Mouse (Mus musculus): ENCODE measurements around the gene Card11.

GRCm38 (mm10) chr5:140873039-140873551 lies 127.3 kb downstream of the Card11 start:
- TF ChIP-seq CTCF (IDR thresholded peaks at IDR 0.05; ENCODE audit: insufficient read depth, low read depth, low read length): no peak
- TF ChIP-seq POLR2A (IDR thresholded peaks at IDR 0.05; ENCODE audit: insufficient read depth, low read depth, low read length): no peak

Data from olfactory bulb, adult 2 months (tissue).